Mouse (Mus musculus) forebrain, embryonic 11.5 days (tissue): ENCODE data around the gene Urgcp. TPM values are rescaled to one million over a fixed set of nuclear protein-coding genes. Genes with fewer than 3 reads are reported as not detected.

Source experiments
- ATAC-seq: fragments of 200-750 bp; cut with Nextera tagmentation; replicated peaks from 2 replicates; pipeline ENCODE4 v1.8.0; 2017; ENCODE audit warnings: moderate TSS enrichment; ENCODE audit not compliant: low FRiP score
- DNase-seq: peaks from one replicate; pipeline ENCODE4 v3.0.0-alpha.2; 2017; ENCODE audit warnings: low spot score
- H3K27ac ChIP-seq: fragments of 300-500 bp; sonication (generic); 2 replicates; pipeline ENCODE4 v1.5.1; 2014; ENCODE audit warnings: low read depth, low read length
- H3K27me3 ChIP-seq: fragments of 300-500 bp; sonication (generic); 2 replicates; pipeline ENCODE4 v1.6.1; 2014; ENCODE audit warnings: mild to moderate bottlenecking, low read length, mixed read lengths; ENCODE audit not compliant: control insufficient read depth, insufficient read depth
- H3K36me3 ChIP-seq: fragments of 300-500 bp; sonication (generic); 2 replicates; pipeline ENCODE4 v1.6.1; 2014; ENCODE audit warnings: mild to moderate bottlenecking, low read length, moderate library complexity, mixed read lengths; ENCODE audit not compliant: control insufficient read depth, insufficient read depth
- H3K4me1 ChIP-seq: fragments of 300-500 bp; sonication (generic); replicated peaks from 2 replicates; pipeline ENCODE4 v1.6.1; 2014; ENCODE audit warnings: low read length, mixed read lengths; ENCODE audit not compliant: control insufficient read depth, insufficient read depth
- H3K4me2 ChIP-seq: fragments of 300-500 bp; sonication (generic); 2 replicates; pipeline ENCODE4 v1.6.1; 2014; ENCODE audit warnings: low read depth, mild to moderate bottlenecking, low read length, moderate library complexity, mixed read lengths; ENCODE audit not compliant: severe bottlenecking
- H3K4me3 ChIP-seq: fragments of 300-500 bp; sonication (generic); 2 replicates; pipeline ENCODE4 v1.5.1; 2014; ENCODE audit warnings: low read depth, low read length
- H3K9ac ChIP-seq: fragments of 300-500 bp; sonication (generic); 2 replicates; pipeline ENCODE4 v1.6.1; 2014; ENCODE audit warnings: low read length
- H3K9me3 ChIP-seq: fragments of 300-500 bp; sonication (generic); 2 replicates; pipeline ENCODE4 v1.6.1; 2016; ENCODE audit warnings: low read length, mixed read lengths; ENCODE audit not compliant: control insufficient read depth
- WGBS: fragments of 180-500 bp; shearing (Covaris S2); extraction: QIAGEN DNeasy Blood & Tissue Kit; methylation state at CpG from one replicate; pipeline ENCODE4 v1.1.7; 2014; 5-methylcytosine and 5-hydroxymethylcytosine counted together
- polyA plus RNA-seq: library from polyadenylated mRNA; unstranded; fragments of >200 nt; fragmentation: Nextera tagmentation; extraction: Ambion mirVana; gene quantifications from 2 replicates; pipeline ENCODE4 v1.2.1, GENCODE M21; 2014

Urgcp gene
- polyA plus RNA-seq, 1 experiment from 2014 or later, result 20.1 TPM

DNA sequence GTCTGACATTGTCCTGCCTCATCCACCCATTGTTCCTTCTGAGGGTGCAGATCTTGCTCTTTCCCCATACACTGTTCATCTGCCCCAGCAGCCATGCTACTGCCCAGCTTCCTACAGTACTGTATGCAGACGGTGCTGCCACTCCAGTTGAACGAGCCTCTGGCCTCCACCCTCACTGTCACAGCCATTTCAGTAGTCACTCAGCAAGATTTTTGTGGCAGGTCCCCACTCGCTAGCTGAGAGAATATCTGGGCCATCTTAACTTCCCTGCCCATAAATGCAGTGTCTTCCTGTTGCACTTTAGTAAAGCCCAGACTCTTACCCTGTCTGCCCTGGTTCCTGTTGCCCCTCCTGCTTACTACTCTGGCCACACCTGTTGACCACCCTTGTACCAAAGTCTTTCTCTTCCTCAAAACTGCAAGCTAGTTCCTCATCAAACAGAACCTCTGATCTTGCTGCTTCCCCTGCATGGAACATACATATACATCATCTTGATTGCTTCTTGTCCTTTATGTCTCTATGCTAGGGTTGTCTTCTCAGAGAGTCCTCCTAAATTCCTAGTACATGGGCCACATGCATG, 27.7 kb upstream of the Urgcp start:
- Histone ChIP-seq H3K27ac (no peak overlapping the region), H3K36me3 (peaks cover 4% of the 10 kb centered on the region; the same call in 1 of the 2 replicates)

DNA sequence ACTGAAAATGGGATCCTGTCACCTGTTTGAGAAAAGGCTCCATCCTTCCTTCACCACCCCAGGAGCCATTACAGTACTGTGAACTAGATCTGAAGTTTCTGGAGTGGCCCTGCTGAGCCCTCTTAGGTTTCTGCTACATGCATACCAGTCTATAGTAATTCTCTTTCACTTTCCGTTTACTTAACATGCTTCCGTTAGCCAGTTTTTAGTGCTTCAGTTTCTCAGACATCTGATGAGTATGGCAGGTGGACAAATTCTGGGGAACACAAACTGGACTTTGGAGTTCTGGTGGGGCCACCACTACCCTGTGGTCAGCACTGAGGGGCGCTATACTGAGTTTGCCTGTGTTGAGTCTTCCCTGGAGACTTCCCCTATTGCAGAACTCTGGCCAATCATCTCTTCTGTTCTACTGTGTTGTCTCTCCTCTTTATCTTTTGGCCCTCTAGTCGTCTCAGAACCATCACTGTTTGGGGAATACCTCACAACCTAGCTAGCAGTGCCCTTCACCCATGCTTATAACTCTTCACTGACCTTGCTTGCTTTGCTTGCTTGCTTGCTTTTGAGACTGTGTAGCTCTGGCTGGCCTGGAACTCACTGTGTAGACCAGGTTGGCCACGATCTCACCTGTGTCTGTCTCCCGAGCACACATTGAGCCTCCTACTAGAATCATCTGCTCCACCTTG, 27.0 kb upstream of the Urgcp start:
- H3K4me1 ChIP-seq, result peaks cover 8% of the 10 kb centered on the region; the same call in 1 of the 2 replicates
- H3K9ac ChIP-seq, result peak overlapping the region; percentile 82
- H3K27me3 ChIP-seq, result no peaks in the 10 kb centered on the region
- WGBS, result 81% methylated on average over 6 of the region's 6 CpGs
- peak overlapping the region; percentile 87 for H3K4me2 ChIP-seq
- DNase-seq (no peak), ATAC-seq (0 out of 2 replicates have a peak, but pooled peaks have one; percentile 8)
- peaks cover 4% of the 10 kb centered on the region; the same call in 1 of the 2 replicates for H3K36me3 ChIP-seq
- H3K9me3 ChIP-seq, result no peaks in the 10 kb centered on the region
- no peak overlapping the region for H3K27ac ChIP-seq
- H3K4me3 ChIP-seq, result peak overlapping the region; percentile 85

More for the DNA sequence above, 27.7 kb upstream of the Urgcp start:
- Histone ChIP-seq H3K27me3 (no peaks in the 10 kb centered on the region), H3K4me2 (no peak overlapping the region), H3K9ac (no peak overlapping the region), H3K4me3 (no peak overlapping the region), H3K9me3 (no peaks in the 10 kb centered on the region), H3K4me1 (peaks cover 8% of the 10 kb centered on the region; the same call in 1 of the 2 replicates)
- DNase-seq (peak; percentile 35), ATAC-seq (no peak)
- 94% methylated on average over 3 of the region's 3 CpGs for WGBS

- Histone ChIP-seq H3K36me3 (peaks cover 4% of the 10 kb centered on the region; the same call in 1 of the 2 replicates), H3K4me1 (peaks cover 8% of the 10 kb centered on the region; the same call in 1 of the 2 replicates), H3K4me2 (peak within 1 kb of the TSS; percentile 87), H3K4me3 (peak within 1 kb of the TSS; percentile 85), H3K27me3 (no peaks in the 10 kb centered on the region), H3K9ac (peak within 1 kb of the TSS; percentile 82), H3K9me3 (no peaks in the 10 kb centered on the region), H3K27ac (peak within 1 kb of the TSS; percentile 74)
- ATAC-seq (peak; percentile 94), DNase-seq (peak; percentile 95)
- WGBS, result under 1% methylated on average over 74 of the region's 74 CpGs
Observed at GRCm38 (mm10) chr11:5788056-5789014, 26.2 kb upstream of the Urgcp start, which contains the start of gene Dbnl. Gene Dbnl (plus strand): TSS chr11:5788488.

DNA sequence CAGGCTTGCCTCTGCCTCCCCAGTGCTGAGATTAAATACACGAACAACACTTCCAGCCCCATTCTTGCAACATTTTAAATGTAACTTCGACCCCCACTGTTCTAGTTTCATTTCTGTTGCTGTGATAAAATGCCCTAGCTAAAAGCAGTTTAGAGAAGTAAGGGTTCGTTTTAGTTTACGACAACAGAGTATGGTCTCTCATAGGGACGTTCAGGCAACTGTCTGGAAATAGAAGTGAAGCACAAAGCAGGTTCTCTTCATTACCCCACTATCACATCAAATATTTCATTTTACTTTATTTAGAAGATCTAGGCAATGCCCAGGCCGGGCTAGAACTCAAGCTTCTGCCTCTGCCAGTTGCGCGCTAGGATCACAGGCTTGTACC, 25.5 kb upstream of the Urgcp start:
- 41% methylated on average over 8 of the region's 8 CpGs for WGBS
- H3K4me3 ChIP-seq, result peak overlapping the region; percentile 85
- peaks cover 4% of the 10 kb centered on the region; the same call in 1 of the 2 replicates for H3K36me3 ChIP-seq
- peak overlapping the region; percentile 74; the same call in 1 of the 2 replicates for H3K27ac ChIP-seq
- no peaks in the 10 kb centered on the region for H3K27me3 ChIP-seq
- peaks cover 8% of the 10 kb centered on the region; the same call in 1 of the 2 replicates for H3K4me1 ChIP-seq
- DNase-seq (no peak), ATAC-seq (no peak)
- peak overlapping the region; percentile 82 for H3K9ac ChIP-seq
- H3K4me2 ChIP-seq, result peak overlapping the region; percentile 87
- no peaks in the 10 kb centered on the region for H3K9me3 ChIP-seq

DNA sequence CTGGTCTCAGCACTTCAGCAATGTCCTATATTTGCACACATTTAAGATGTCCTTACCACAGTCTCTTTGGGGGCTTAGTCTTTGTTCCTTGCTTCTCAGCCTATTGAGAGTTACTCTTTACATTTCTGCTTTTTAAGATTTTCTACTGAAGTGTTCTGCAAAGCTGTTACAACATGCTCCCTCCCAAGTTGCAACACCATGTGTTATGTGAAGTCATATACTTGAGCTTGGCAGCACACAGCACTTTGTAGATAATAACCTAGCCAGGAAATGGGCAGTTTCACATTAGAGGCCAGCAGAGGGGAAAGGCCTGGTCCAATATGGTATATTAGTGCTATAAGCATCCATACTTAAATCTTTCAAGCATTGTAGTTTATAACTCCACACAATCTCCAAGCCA, 23.6 kb upstream of the Urgcp start:
- Histone ChIP-seq H3K4me2 (no peak overlapping the region), H3K4me1 (peaks cover 8% of the 10 kb centered on the region; the same call in 1 of the 2 replicates), H3K27ac (no peak overlapping the region), H3K9ac (no peak overlapping the region), H3K9me3 (no peaks in the 10 kb centered on the region), H3K27me3 (no peaks in the 10 kb centered on the region), H3K36me3 (no peaks in the 10 kb centered on the region; the same call in 1 of the 2 replicates), H3K4me3 (no peak overlapping the region)
- DNase-seq (peak; percentile 6), ATAC-seq (no peak)

DNA sequence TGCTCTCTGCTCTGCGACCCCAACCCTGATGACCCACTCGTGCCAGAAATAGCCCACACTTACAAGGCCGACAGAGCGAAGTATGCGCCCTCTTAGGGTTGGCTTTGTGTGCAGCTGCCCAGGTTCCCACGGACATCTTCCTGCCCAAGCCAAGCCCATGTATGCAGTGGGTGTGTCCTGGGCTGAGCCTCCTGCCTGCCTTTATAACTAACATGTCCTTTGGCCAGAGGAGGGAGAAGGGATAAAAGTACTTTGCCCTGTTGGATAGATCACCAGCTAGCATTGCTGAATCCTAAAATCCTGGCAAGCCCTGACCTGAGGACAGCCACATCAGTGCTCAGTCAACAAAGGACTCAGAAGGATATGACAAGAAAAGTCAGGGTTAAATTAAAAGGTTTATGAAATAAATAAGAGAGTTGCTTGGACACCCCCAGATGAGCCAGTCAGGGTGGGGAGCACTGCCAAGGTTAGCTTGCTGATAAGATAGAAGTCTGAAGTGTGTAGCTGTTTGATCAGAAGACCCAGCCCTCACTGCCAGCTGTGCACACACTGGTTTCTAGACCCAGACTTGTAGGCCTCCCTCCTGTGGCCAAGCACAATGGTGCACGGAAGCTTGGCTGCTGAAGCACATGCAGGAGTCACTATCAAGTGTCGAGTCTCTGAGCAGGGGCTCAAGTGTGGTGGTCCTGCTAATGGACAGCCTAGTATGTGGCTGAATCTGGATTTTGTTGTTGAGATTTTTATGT, 20.2 kb upstream of the Urgcp start:
- no peaks in the 10 kb centered on the region for H3K27me3 ChIP-seq
- 82% methylated on average over 8 of the region's 8 CpGs for WGBS
- no peak for DNase-seq
- H3K36me3 ChIP-seq, result peaks cover 3% of the 10 kb centered on the region; the same call in 1 of the 2 replicates
- H3K9me3 ChIP-seq, result no peaks in the 10 kb centered on the region
- H3K9ac ChIP-seq, result no peak overlapping the region
- no peaks in the 10 kb centered on the region for H3K4me1 ChIP-seq
- H3K27ac ChIP-seq, result no peak overlapping the region
- H3K4me2 ChIP-seq, result no peak overlapping the region
- H3K4me3 ChIP-seq, result no peak overlapping the region
- ATAC-seq, result no peak

GRCm38 (mm10) chr11:5780035-5780499, 17.9 kb upstream of the Urgcp start:
- WGBS, result 93% methylated on average over 6 of the region's 6 CpGs
- Histone ChIP-seq H3K27ac (no peak overlapping the region), H3K4me2 (no peak overlapping the region), H3K9me3 (no peaks in the 10 kb centered on the region), H3K27me3 (no peaks in the 10 kb centered on the region), H3K4me3 (no peak overlapping the region), H3K4me1 (no peaks in the 10 kb centered on the region), H3K9ac (no peak overlapping the region), H3K36me3 (peaks cover 3% of the 10 kb centered on the region; the same call in 1 of the 2 replicates)
- DNase-seq, result no peak
- no peak for ATAC-seq
